Mouse (Mus musculus) 416B (cell line): ENCODE results near the gene Schip1.

Source experiments
- DNase-seq: peaks from one replicate; pipeline ENCODE4 v3.0.0; 2011; ENCODE audit warnings: low read depth

Schip1 gene

DNA sequence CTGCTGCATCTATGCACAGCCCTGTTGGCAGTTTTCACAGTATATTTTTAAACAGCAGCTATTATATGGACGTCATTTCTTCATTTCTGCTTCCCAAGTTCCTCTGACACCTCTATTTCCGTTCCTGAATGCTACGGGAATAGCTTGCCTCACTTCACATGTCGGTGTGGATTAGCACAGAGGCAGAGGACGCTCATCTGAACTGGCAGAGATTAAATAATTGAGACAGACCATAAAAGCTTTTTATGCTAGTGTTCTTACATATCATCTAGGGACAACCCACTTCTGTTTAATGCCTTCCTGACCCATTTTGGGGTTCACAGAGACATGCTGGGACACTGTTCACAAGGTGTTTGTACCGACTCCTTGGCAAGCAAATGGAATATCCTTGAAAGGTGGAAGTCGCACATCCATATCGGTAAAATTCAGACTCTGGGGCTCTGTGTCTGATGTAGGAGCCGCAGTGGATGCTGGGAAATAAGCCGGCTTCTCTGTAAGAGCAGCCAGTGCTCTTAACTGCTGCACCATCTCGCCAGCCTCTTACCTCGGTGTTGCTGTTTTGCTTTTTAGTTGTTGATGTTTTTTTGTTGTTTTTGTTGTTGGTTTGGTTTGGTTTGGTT, 610.7 kb downstream of the Schip1 start:
- DNase-seq, result no peak
